Mouse (Mus musculus) spleen, adult 2 months (tissue): ENCODE results near the gene Nudt4.

Source experiments
- CTCF ChIP-seq: fragments of 200-500 bp; IDR thresholded peaks from 2 replicates; pipeline ENCODE4 v1.5.1; 2011; ENCODE audit warnings: mild to moderate bottlenecking, inconsistent platforms; ENCODE audit not compliant: insufficient read depth, insufficient read length, insufficient replicate concordance; ENCODE audit errors: extremely low read depth
- POLR2A ChIP-seq: fragments of 200-500 bp; IDR thresholded peaks from 2 replicates; pipeline ENCODE4 v1.6.1; 2011; ENCODE audit warnings: low read depth, low read length, inconsistent platforms

DNA sequence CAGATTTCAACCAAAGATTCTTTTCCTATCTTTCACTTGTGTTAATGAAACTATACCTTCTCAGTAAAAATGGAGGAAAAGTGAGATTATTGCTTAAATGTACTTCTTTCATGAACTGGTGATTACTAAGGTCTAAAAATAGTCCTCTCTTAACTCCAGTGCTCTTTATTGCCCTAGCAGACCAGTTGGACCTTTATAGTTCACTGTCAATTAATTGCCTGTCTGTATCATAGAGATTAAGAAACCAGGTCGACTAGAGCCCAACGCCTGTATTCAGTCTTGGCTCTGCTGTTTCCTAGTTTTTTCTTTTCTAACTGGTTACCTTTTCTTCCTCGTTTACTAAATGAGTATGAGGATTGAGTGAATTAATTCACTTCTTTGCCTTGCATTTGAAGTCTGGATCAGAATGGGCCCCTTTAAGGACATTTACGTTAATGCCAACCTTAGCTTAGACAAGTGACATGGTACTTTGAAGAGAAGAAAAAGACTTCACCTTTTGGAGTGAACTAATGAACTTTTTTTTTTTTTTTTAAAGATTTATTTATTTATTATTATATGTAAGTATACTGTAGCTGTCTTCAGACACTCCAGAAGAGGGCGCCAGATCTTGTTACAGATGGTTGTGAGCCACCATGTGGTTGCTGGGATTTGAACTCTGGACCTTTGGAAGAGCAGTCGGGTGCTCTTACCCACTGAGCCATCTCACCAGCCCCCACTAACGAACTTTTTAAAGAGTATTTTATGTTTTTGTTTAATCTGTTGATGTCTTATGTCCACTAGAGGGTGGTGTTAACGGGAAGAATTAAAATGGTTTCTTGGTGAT lies 28.3 kb downstream of the Nudt4 start:
- TF ChIP-seq CTCF (no peak), POLR2A (no peak)
